Mouse (Mus musculus) ES-Bruce4 (cell line): Measurements from ENCODE around the gene Cnn2.

ENCODE experiments used
- CTCF ChIP-seq: IDR thresholded peaks from one replicate; pipeline ENCODE4 v1.8.1; 2011; ENCODE audit warnings: low read depth, low read length
- EP300 ChIP-seq: IDR thresholded peaks from 2 replicates; pipeline ENCODE4 v1.6.1; 2011; ENCODE audit warnings: low read depth, low read length; ENCODE audit not compliant: insufficient read depth
- POLR2A ChIP-seq: IDR thresholded peaks from one replicate; pipeline ENCODE4 v1.8.1; 2011; ENCODE audit warnings: low read length; ENCODE audit not compliant: insufficient read depth

- TF ChIP-seq CTCF (no peak), EP300 (no peak), POLR2A (no peak)
Observed at GRCm38 (mm10) chr10:80025044-80025347, 36.6 kb downstream of the Cnn2 start.
